Mouse (Mus musculus): ENCODE results near the gene 4931422A03Rik. TPM values are rescaled to one million over a fixed set of nuclear protein-coding genes. Genes with fewer than 3 reads are reported as not detected.
"Not testable (repeated sequence)": the region's sequence is repeated elsewhere in the genome, so short reads cannot be mapped to it uniquely, and the experiment has no call there.

4931422A03Rik gene
- polyA plus RNA-seq, 1 experiment from 2014 or later = 3.4 TPM

- H3K27me3 ChIP-seq = peaks cover 14% of the 10 kb centered on the region; the same call in 1 of the 2 replicates
- not testable (repeated sequence) for H3K27ac ChIP-seq; ATAC-seq (ENCODE audit: insufficient number of reproducible peaks, insufficient read depth, low FRiP score, low TSS enrichment, low read depth); H3K4me2 ChIP-seq; H3K4me1 ChIP-seq (replicated peaks); H3K9me3 ChIP-seq; H3K36me3 ChIP-seq; H3K9ac ChIP-seq (replicated peaks); H3K4me3 ChIP-seq (replicated peaks)
- 74% methylated on average over 8 of the region's 8 CpGs for WGBS
Observed at GRCm38 (mm10) chr2:103987595-103987994, 40.6 kb downstream of the 4931422A03Rik start.

- H3K4me2 ChIP-seq = no peak overlapping the region
- H3K4me1 ChIP-seq (replicated peaks) = peaks cover 14% of the 10 kb centered on the region
- peaks cover 9% of the 10 kb centered on the region; the same call in 1 of the 2 replicates for H3K27me3 ChIP-seq
- 87% methylated on average over 10 of the region's 10 CpGs for WGBS
- H3K9me3 ChIP-seq = no peaks in the 10 kb centered on the region
- no peak overlapping the region for H3K27ac ChIP-seq
- no peak overlapping the region for H3K9ac ChIP-seq (replicated peaks)
- H3K36me3 ChIP-seq = no peaks in the 10 kb centered on the region
- H3K4me3 ChIP-seq (replicated peaks) = no peak overlapping the region
- no peak for ATAC-seq (ENCODE audit: insufficient number of reproducible peaks, insufficient read depth, low FRiP score, low TSS enrichment, low read depth)
Observed at GRCm38 (mm10) chr2:103983146-103983545, 45.0 kb downstream of the 4931422A03Rik start.

GRCm38 (mm10) chr2:103982250-103982649, 45.9 kb downstream of the 4931422A03Rik start:
- no peak overlapping the region for H3K27ac ChIP-seq
- no peak overlapping the region for H3K4me3 ChIP-seq (replicated peaks)
- H3K27me3 ChIP-seq = peaks cover 12% of the 10 kb centered on the region; the same call in 1 of the 2 replicates
- H3K4me1 ChIP-seq (replicated peaks) = peaks cover 14% of the 10 kb centered on the region
- ATAC-seq (ENCODE audit: insufficient number of reproducible peaks, insufficient read depth, low FRiP score, low TSS enrichment, low read depth) = peak; percentile 74
- H3K9me3 ChIP-seq = no peaks in the 10 kb centered on the region
- H3K9ac ChIP-seq (replicated peaks) = no peak overlapping the region
- WGBS = 5% methylated on average over 5 of the region's 5 CpGs
- H3K36me3 ChIP-seq = no peaks in the 10 kb centered on the region
- no peak overlapping the region for H3K4me2 ChIP-seq

- H3K4me3 ChIP-seq (replicated peaks) = no peak overlapping the region
- 50% methylated on average over 9 of the region's 9 CpGs for WGBS
- H3K27ac ChIP-seq = no peak overlapping the region
- peaks cover 25% of the 10 kb centered on the region for H3K27me3 ChIP-seq
- no peaks in the 10 kb centered on the region for H3K36me3 ChIP-seq
- H3K9me3 ChIP-seq = no peaks in the 10 kb centered on the region
- H3K9ac ChIP-seq (replicated peaks) = no peak overlapping the region
- no peak for ATAC-seq (ENCODE audit: insufficient number of reproducible peaks, insufficient read depth, low FRiP score, low TSS enrichment, low read depth)
- H3K4me2 ChIP-seq = no peak overlapping the region
- peaks cover 13% of the 10 kb centered on the region for H3K4me1 ChIP-seq (replicated peaks)
Observed at GRCm38 (mm10) chr2:103977716-103978115, 50.4 kb downstream of the 4931422A03Rik start.

DNA sequence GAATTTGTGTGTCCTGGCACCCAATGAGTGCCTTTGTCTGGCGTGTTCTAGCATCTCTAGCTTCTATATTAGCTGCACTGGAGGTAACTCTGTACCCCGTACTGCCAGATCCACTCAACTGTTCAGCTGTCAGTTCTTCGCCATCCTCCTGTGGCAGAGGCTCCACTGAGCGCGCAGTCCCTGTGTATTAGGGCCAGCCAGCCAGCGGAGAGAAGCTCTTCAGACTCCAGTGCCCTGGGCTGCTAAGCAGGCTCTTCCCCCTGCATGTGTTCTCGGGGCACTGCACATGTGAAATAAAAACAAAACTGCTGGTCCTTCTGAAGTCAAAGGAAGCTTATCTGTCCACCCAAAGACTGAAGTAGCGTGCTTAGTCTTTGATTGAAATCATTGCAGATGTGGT, 50.9 kb downstream of the 4931422A03Rik start:
- Histone ChIP-seq H3K9me3 (no peaks in the 10 kb centered on the region), H3K4me3 (replicated peaks) (no peak overlapping the region), H3K4me2 (no peak overlapping the region), H3K27me3 (peaks cover 28% of the 10 kb centered on the region), H3K4me1 (replicated peaks) (0 out of 2 replicates have a peak, but pooled peaks cover 11% of the 10 kb centered on the region), H3K9ac (replicated peaks) (no peak overlapping the region), H3K27ac (no peak overlapping the region), H3K36me3 (no peaks in the 10 kb centered on the region)
- WGBS = 73% methylated on average over 8 of the region's 8 CpGs
- ATAC-seq (ENCODE audit: insufficient number of reproducible peaks, insufficient read depth, low FRiP score, low TSS enrichment, low read depth) = no peak

DNA sequence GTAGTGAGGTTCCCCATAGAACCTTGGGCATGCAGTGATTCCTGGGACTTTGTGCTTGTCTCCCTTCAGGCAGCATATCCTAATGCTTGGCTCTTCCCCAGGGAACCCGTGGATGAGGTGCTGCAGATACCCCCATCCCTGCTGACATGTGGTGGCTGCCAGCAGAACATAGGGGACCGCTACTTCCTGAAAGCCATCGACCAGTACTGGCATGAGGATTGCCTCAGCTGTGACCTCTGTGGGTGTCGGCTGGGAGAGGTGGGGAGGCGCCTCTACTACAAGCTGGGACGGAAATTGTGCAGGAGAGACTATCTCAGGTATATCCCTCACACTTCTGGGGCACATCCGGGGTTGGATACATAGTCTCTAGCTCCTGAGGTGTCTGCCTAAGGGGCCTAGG, 52.3 kb downstream of the 4931422A03Rik start:
- 77% methylated on average over 7 of the region's 7 CpGs for WGBS
- Histone ChIP-seq H3K4me1 (replicated peaks) (peaks cover 24% of the 10 kb centered on the region), H3K9me3 (no peaks in the 10 kb centered on the region), H3K4me2 (no peak overlapping the region), H3K27ac (no peak overlapping the region), H3K9ac (replicated peaks) (no peak overlapping the region), H3K27me3 (peaks cover 36% of the 10 kb centered on the region), H3K36me3 (no peaks in the 10 kb centered on the region), H3K4me3 (replicated peaks) (no peak overlapping the region)
- no peak for ATAC-seq (ENCODE audit: insufficient number of reproducible peaks, insufficient read depth, low FRiP score, low TSS enrichment, low read depth)

DNA sequence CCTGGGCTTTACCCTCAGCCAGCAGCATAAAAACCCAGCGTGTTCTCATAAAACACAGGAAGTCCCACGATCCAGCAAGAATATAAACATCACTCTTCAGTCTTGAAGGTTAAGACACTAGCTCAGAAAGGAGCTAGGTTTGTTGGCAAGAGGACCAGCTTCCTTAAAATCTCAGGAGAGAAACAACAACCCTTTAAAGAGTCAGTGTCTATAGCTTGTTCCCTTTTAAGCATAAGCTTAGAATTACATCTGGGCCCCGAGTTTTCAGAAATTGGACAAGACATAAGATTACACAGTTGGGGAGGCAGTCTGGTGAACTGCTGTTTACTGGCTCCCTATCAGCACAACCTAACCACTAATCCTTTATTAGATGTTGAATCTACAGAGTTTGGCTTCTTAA, 56.3 kb downstream of the 4931422A03Rik start:
- Histone ChIP-seq H3K36me3 (no peaks in the 10 kb centered on the region), H3K4me2 (peak overlapping the region; percentile 97), H3K4me3 (replicated peaks) (peak overlapping the region; percentile 76; the same call in 1 of the 2 replicates), H3K27me3 (peaks cover 55% of the 10 kb centered on the region), H3K9ac (replicated peaks) (no peak overlapping the region), H3K27ac (no peak overlapping the region), H3K9me3 (no peaks in the 10 kb centered on the region), H3K4me1 (replicated peaks) (peaks cover 23% of the 10 kb centered on the region)
- 8% methylated on average over 3 of the region's 3 CpGs for WGBS
- no peak for ATAC-seq (ENCODE audit: insufficient number of reproducible peaks, insufficient read depth, low FRiP score, low TSS enrichment, low read depth)

- peak overlapping the region; percentile 72 for H3K9ac ChIP-seq (replicated peaks)
- no peaks in the 10 kb centered on the region for H3K36me3 ChIP-seq
- peaks cover 61% of the 10 kb centered on the region for H3K27me3 ChIP-seq
- 1% methylated on average over 32 of the region's 32 CpGs for WGBS
- no peak for ATAC-seq (ENCODE audit: insufficient number of reproducible peaks, insufficient read depth, low FRiP score, low TSS enrichment, low read depth)
- peak overlapping the region; percentile 76 for H3K4me3 ChIP-seq (replicated peaks)
- H3K4me1 ChIP-seq (replicated peaks) = peaks cover 23% of the 10 kb centered on the region
- peak overlapping the region; percentile 76; the same call in 1 of the 2 replicates for H3K27ac ChIP-seq
- H3K4me2 ChIP-seq = peak overlapping the region; percentile 97
- H3K9me3 ChIP-seq = no peaks in the 10 kb centered on the region
Observed at GRCm38 (mm10) chr2:103970791-103971649, 57.1 kb downstream of the 4931422A03Rik start.

GRCm38 (mm10) chr2:103970041-103970790, 57.9 kb downstream of the 4931422A03Rik start:
- H3K27ac ChIP-seq = peak overlapping the region; percentile 76; the same call in 1 of the 2 replicates
- H3K36me3 ChIP-seq = no peaks in the 10 kb centered on the region
- peaks cover 23% of the 10 kb centered on the region for H3K4me1 ChIP-seq (replicated peaks)
- 1% methylated on average over 77 of the region's 79 CpGs for WGBS
- H3K9ac ChIP-seq (replicated peaks) = peak overlapping the region; percentile 72
- ATAC-seq (ENCODE audit: insufficient number of reproducible peaks, insufficient read depth, low FRiP score, low TSS enrichment, low read depth) = peak; percentile 53
- no peaks in the 10 kb centered on the region for H3K9me3 ChIP-seq
- peak overlapping the region; percentile 76 for H3K4me3 ChIP-seq (replicated peaks)
- H3K27me3 ChIP-seq = peaks cover 55% of the 10 kb centered on the region
- peak overlapping the region; percentile 97 for H3K4me2 ChIP-seq

- peak overlapping the region; percentile 72 for H3K9ac ChIP-seq (replicated peaks)
- H3K4me3 ChIP-seq (replicated peaks) = peak overlapping the region; percentile 76
- under 1% methylated on average over 40 of the region's 40 CpGs for WGBS
- H3K27ac ChIP-seq = no peak overlapping the region
- H3K4me1 ChIP-seq (replicated peaks) = peaks cover 23% of the 10 kb centered on the region
- peaks cover 52% of the 10 kb centered on the region for H3K27me3 ChIP-seq
- ATAC-seq (ENCODE audit: insufficient number of reproducible peaks, insufficient read depth, low FRiP score, low TSS enrichment, low read depth) = peak; percentile 63; the same call in 1 of the 2 replicates
- no peaks in the 10 kb centered on the region for H3K9me3 ChIP-seq
- H3K4me2 ChIP-seq = peak overlapping the region; percentile 97
- no peaks in the 10 kb centered on the region for H3K36me3 ChIP-seq
Observed at GRCm38 (mm10) chr2:103969437-103970040, 58.6 kb downstream of the 4931422A03Rik start.
